Mouse (Mus musculus) left cerebral cortex, adult 11 months (tissue): ENCODE data around the gene Gm5861.
"Not testable (repeated sequence)": the region's sequence is repeated elsewhere in the genome, so short reads cannot be mapped to it uniquely, and the experiment has no call there.

ENCODE experiments used
- DNase-seq: peaks from one replicate; pipeline ENCODE4 v3.0.0; 2022; ENCODE audit warnings: low spot score

Gene Gm5861

DNA sequence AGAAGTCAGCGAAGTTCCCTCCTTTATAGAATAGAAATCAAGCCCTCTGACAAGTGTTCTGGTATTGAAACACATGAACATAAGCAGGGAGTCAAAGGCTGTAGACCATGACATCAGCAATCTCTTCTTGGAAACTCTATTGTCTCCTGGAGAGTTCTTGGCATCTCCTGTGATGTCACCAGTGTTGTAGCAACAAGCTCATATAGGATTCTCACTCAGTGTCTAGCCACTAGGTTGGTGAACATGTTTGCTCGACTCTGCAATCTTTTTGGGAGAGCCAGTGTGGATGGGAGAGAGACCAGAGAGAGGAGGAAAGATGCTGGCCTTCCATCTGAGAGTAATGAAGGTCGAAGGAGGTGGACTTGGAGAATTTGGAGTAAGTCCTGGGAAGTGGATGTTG lies at the start of gene Gm5861:
TSS of gene Gm5861 (plus strand) at position 301 of the 400 bp plus-strand sequence.
- DNase-seq = not testable (repeated sequence)

DNA sequence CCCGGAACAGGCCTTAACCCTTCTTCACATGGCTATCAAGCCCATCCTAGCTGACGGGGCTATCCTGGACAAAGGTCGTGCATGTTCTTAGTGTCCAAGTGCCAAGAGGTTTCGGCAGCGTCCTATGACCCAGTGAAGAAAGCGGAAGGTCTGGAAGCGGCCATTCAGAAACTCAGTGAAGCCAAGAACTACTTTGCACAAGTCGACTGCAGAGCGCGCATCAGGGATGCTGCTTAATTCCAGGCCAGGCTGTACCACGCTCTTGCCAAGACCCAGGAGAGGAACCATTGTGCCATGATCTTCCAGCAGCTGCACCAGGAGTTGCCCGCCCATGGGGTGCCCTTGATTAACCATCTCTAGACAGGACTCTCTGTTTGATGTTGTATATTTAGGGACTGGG lies 44.8 kb upstream of the Gm5861 start:
- DNase-seq = not testable (repeated sequence)
